Mouse (Mus musculus): ENCODE measurements around the gene Mrps27.

Gene Mrps27

GRCm38 (mm10) chr13:99440228-99440627, 95.6 kb downstream of the Mrps27 start:
- DNase-seq (ENCODE audit: low spot score) = no peak

GRCm38 (mm10) chr13:99441700-99442433, 97.3 kb downstream of the Mrps27 start:
- peak; percentile 48 for DNase-seq (ENCODE audit: low spot score)

- no peak for DNase-seq (ENCODE audit: low spot score)
These were observed 98.1 kb downstream of the Mrps27 start for GRCm38 (mm10) chr13:99442434-99443249.

GRCm38 (mm10) chr13:99443484-99444175, 99.0 kb downstream of the Mrps27 start:
- DNase-seq (ENCODE audit: low spot score) = no peak

- peak; percentile 82 for DNase-seq (ENCODE audit: low spot score)
These were observed 99.9 kb downstream of the Mrps27 start for GRCm38 (mm10) chr13:99444431-99444871.

GRCm38 (mm10) chr13:99444880-99445279, 100.3 kb downstream of the Mrps27 start:
- peak; percentile 91 for DNase-seq (ENCODE audit: low spot score)

- DNase-seq (ENCODE audit: low spot score) = no peak
These were observed 102.4 kb downstream of the Mrps27 start for GRCm38 (mm10) chr13:99447002-99447401.

GRCm38 (mm10) chr13:99447403-99448199, 103.0 kb downstream of the Mrps27 start:
- peak; percentile 49 for DNase-seq (ENCODE audit: low spot score)

GRCm38 (mm10) chr13:99448278-99448677, 103.7 kb downstream of the Mrps27 start:
- DNase-seq (ENCODE audit: low spot score) = no peak

GRCm38 (mm10) chr13:99449547-99449946, 105.0 kb downstream of the Mrps27 start:
- no peak for DNase-seq (ENCODE audit: low spot score)

- no peak for DNase-seq (ENCODE audit: low spot score)
These were observed 106.2 kb downstream of the Mrps27 start for GRCm38 (mm10) chr13:99450766-99451165.

GRCm38 (mm10) chr13:99451276-99451675, 106.7 kb downstream of the Mrps27 start:
- no peak for DNase-seq (ENCODE audit: low spot score)

- DNase-seq (ENCODE audit: low spot score) = no peak
These were observed 107.9 kb downstream of the Mrps27 start for GRCm38 (mm10) chr13:99452444-99452843.

- DNase-seq (ENCODE audit: low spot score) = no peak
These were observed 110.4 kb downstream of the Mrps27 start for GRCm38 (mm10) chr13:99454977-99455376.

GRCm38 (mm10) chr13:99458658-99459386, 114.2 kb downstream of the Mrps27 start:
- DNase-seq (ENCODE audit: low spot score) = no peak

GRCm38 (mm10) chr13:99459612-99460011, 115.0 kb downstream of the Mrps27 start:
- no peak for DNase-seq (ENCODE audit: low spot score)

- no peak for DNase-seq (ENCODE audit: low spot score)
These were observed 117.3 kb downstream of the Mrps27 start for GRCm38 (mm10) chr13:99461886-99462285.

- DNase-seq (ENCODE audit: low spot score) = no peak
These were observed 120.0 kb downstream of the Mrps27 start for GRCm38 (mm10) chr13:99464551-99464950.
